Mouse (Mus musculus) cortical plate, adult 2 months (tissue): ENCODE results near the gene Adamtsl1.

Experiments used
- CTCF ChIP-seq: fragments of 200-500 bp; IDR thresholded peaks from 2 replicates; pipeline ENCODE4 v1.5.1; 2011; ENCODE audit warnings: mild to moderate bottlenecking, control low read depth, low read length; ENCODE audit not compliant: insufficient read depth; ENCODE audit errors: extremely low read depth
- POLR2A ChIP-seq: fragments of 200-500 bp; IDR thresholded peaks from 2 replicates; pipeline ENCODE4 v1.6.1; 2011; ENCODE audit warnings: mild to moderate bottlenecking, low read length, control low read depth; ENCODE audit not compliant: insufficient read depth; ENCODE audit errors: extremely low read depth

- TF ChIP-seq CTCF (no peak), POLR2A (no peak)
Measured at GRCm38 (mm10) chr4:86410946-86411345, 897.0 kb downstream of the Adamtsl1 start.
